Mouse (Mus musculus) inflammation-experienced regulatory T-cells, adult 16 weeks (primary cell): ENCODE data around the gene Hs1bp3. TPM values are rescaled to one million over a fixed set of nuclear protein-coding genes. Genes with fewer than 3 reads are reported as not detected.

Experiments
- polyA plus RNA-seq: library from polyadenylated mRNA; unstranded; fragments of 100-300 nt; shearing (Covaris generic); gene quantifications from one replicate; pipeline ENCODE4 v1.2.1, GENCODE M21; 2017

Gene Hs1bp3
- 14.9 TPM for polyA plus RNA-seq

GRCm38 (mm10) chr12:8313270-8313771, at the start of gene Hs1bp3:
TSS of gene Hs1bp3 (plus strand) at chr12:8313432.

GRCm38 (mm10) chr12:8301841-8302431, 11.3 kb upstream of the Hs1bp3 start, which contains the start of gene Gdf7:
TSS of gene Gdf7 (minus strand) at chr12:8301954.

Other genes starting within 250 kb of the Hs1bp3 start
- gene Ldah, start 105.3 kb upstream of the Hs1bp3 start, polyA plus RNA-seq: 98.5 TPM
- not detected for gene Gdf7, start 11.5 kb upstream of the Hs1bp3 start, polyA plus RNA-seq
- gene Rhob, start 186.6 kb downstream of the Hs1bp3 start, polyA plus RNA-seq: 0.49 TPM